Mouse (Mus musculus): ENCODE results near the gene Azin2.

The Azin2 gene

GRCm38 (mm10) chr4:128942346-128942745, 19.9 kb downstream of the Azin2 start:
- DNase-seq (ENCODE audit: low read depth, low spot score), result no peak

- no peak for DNase-seq (ENCODE audit: low read depth, low spot score)
Measured at GRCm38 (mm10) chr4:128935595-128935994, 26.6 kb downstream of the Azin2 start.

GRCm38 (mm10) chr4:128932783-128933182, 29.5 kb downstream of the Azin2 start:
- DNase-seq (ENCODE audit: low read depth, low spot score), result no peak

GRCm38 (mm10) chr4:128924841-128925606, 37.2 kb downstream of the Azin2 start:
- peak; percentile 92 for DNase-seq (ENCODE audit: low read depth, low spot score)

GRCm38 (mm10) chr4:128923603-128924002, 38.6 kb downstream of the Azin2 start:
- no peak for DNase-seq (ENCODE audit: low read depth, low spot score)

- DNase-seq (ENCODE audit: low read depth, low spot score), result no peak
Measured at GRCm38 (mm10) chr4:128919106-128919505, 43.1 kb downstream of the Azin2 start.

GRCm38 (mm10) chr4:128918187-128918586, 44.1 kb downstream of the Azin2 start:
- DNase-seq (ENCODE audit: low read depth, low spot score), result no peak

GRCm38 (mm10) chr4:128917756-128918155, 44.5 kb downstream of the Azin2 start:
- DNase-seq (ENCODE audit: low read depth, low spot score), result no peak

- no peak for DNase-seq (ENCODE audit: low read depth, low spot score)
Measured at GRCm38 (mm10) chr4:128917119-128917518, 45.1 kb downstream of the Azin2 start.

- DNase-seq (ENCODE audit: low read depth, low spot score), result peak; percentile 74
Measured at GRCm38 (mm10) chr4:128913794-128914193, 48.4 kb downstream of the Azin2 start.

- DNase-seq (ENCODE audit: low read depth, low spot score), result no peak
Measured at GRCm38 (mm10) chr4:128912085-128912484, 50.2 kb downstream of the Azin2 start.

- no peak for DNase-seq (ENCODE audit: low read depth, low spot score)
Measured at GRCm38 (mm10) chr4:128910276-128911063, 51.8 kb downstream of the Azin2 start.

- DNase-seq (ENCODE audit: low read depth, low spot score), result no peak
Measured at GRCm38 (mm10) chr4:128909378-128909831, 52.8 kb downstream of the Azin2 start.

GRCm38 (mm10) chr4:128908586-128909377, 53.5 kb downstream of the Azin2 start:
- peak; percentile 85 for DNase-seq (ENCODE audit: low read depth, low spot score)

- DNase-seq (ENCODE audit: low read depth, low spot score), result no peak
Measured at GRCm38 (mm10) chr4:128907238-128907968, 54.8 kb downstream of the Azin2 start.

- peak; percentile 44 for DNase-seq (ENCODE audit: low read depth, low spot score)
Measured at GRCm38 (mm10) chr4:128906757-128907156, 55.5 kb downstream of the Azin2 start.

GRCm38 (mm10) chr4:128905251-128905650, 57.0 kb downstream of the Azin2 start:
- DNase-seq (ENCODE audit: low read depth, low spot score), result peak; percentile 55

GRCm38 (mm10) chr4:128904035-128904800, 58.0 kb downstream of the Azin2 start:
- DNase-seq (ENCODE audit: low read depth, low spot score), result peak; percentile 73

- no peak for DNase-seq (ENCODE audit: low read depth, low spot score)
Measured at GRCm38 (mm10) chr4:128902390-128902789, 59.9 kb downstream of the Azin2 start.

- DNase-seq (ENCODE audit: low read depth, low spot score), result no peak
Measured at GRCm38 (mm10) chr4:128900484-128900883, 61.8 kb downstream of the Azin2 start.

Data from mesoderm, embryonic 11.5 days (tissue).